Mouse (Mus musculus) heart, adult 2 months (tissue): Measurements from ENCODE around the gene 0610009B22Rik. TPM values are rescaled to one million over a fixed set of nuclear protein-coding genes. Genes with fewer than 3 reads are reported as not detected.

Experiments
- DNase-seq, 2 experiments: peaks; one replicate each; pipeline ENCODE4 v3.0.0; 2021
- H3K27ac ChIP-seq: fragments of 200-600 bp; 2 replicates; pipeline ENCODE4 v1.8.1; 2022
- H3K27me3 ChIP-seq: fragments of 200-500 bp; 2 replicates; pipeline ENCODE4 v1.6.1; 2012; ENCODE audit warnings: mild to moderate bottlenecking, low read length, inconsistent platforms, mixed read lengths; ENCODE audit not compliant: control insufficient read depth, insufficient read depth
- H3K36me3 ChIP-seq: fragments of 200-500 bp; 2 replicates; pipeline ENCODE4 v1.6.1; 2012; ENCODE audit warnings: low read length, inconsistent platforms; ENCODE audit not compliant: control insufficient read depth, insufficient read depth
- H3K4me1 ChIP-seq: fragments of 200-500 bp; 2 replicates; pipeline ENCODE4 v1.6.1; 2011; ENCODE audit warnings: low read length; ENCODE audit not compliant: control insufficient read depth, insufficient read depth
- H3K4me3 ChIP-seq: fragments of 200-600 bp; 2 replicates; pipeline ENCODE4 v1.8.1; 2022
- H3K79me2 ChIP-seq: fragments of 200-500 bp; replicated peaks from 2 replicates; pipeline ENCODE4 v1.6.1; 2012; ENCODE audit warnings: mild to moderate bottlenecking, inconsistent platforms, low read length, moderate library complexity, mixed read lengths; ENCODE audit not compliant: control insufficient read depth, insufficient read depth
- H3K9ac ChIP-seq: fragments of 200-500 bp; 2 replicates; pipeline ENCODE4 v1.6.1; 2012; ENCODE audit warnings: low read depth, mild to moderate bottlenecking, control low read depth, inconsistent platforms, low read length, mixed read lengths
- CTCF ChIP-seq: fragments of 200-600 bp; IDR thresholded peaks from 2 replicates; pipeline ENCODE4 v1.8.1; 2022; ENCODE audit warnings: antibody characterized with exemption, mild to moderate bottlenecking, moderate library complexity
- EP300 ChIP-seq: fragments of 200-500 bp; IDR thresholded peaks from 2 replicates; pipeline ENCODE4 v1.6.1; 2011; ENCODE audit warnings: low read depth, low read length, control low read depth; ENCODE audit not compliant: insufficient read depth
- POLR2A ChIP-seq: fragments of 200-500 bp; IDR thresholded peaks from 2 replicates; pipeline ENCODE4 v1.6.1; 2011; ENCODE audit warnings: mild to moderate bottlenecking, low read depth, low read length, control low read depth; ENCODE audit not compliant: insufficient read depth
- WGBS: fragments of 180-500 bp; shearing (Covaris S2); methylation state at CpG from one replicate; pipeline ENCODE4 v1.1.7; 2018; 5-methylcytosine and 5-hydroxymethylcytosine counted together
- intact Hi-C: fragments of 180-260 bp; cut with DNase I; formaldehyde crosslinking; loops from one replicate; pipeline ENCODE4 v1.15.1; 2025
- polyA plus RNA-seq: library from polyadenylated mRNA; depleted of rRNA; stranded (reverse); fragments of >200 nt; gene quantifications from 2 replicates; pipeline ENCODE4 v1.2.3, GENCODE M21; 2012
- total RNA-seq, 2 experiments: library from RNA; stranded (reverse); gene quantifications; 2 replicates each; pipeline ENCODE4 v1.2.3; 2021

Gene 0610009B22Rik
- total and polyA plus RNA-seq, 3 experiments, result 25.1 to 42.3 (median 41.7) TPM

DNA sequence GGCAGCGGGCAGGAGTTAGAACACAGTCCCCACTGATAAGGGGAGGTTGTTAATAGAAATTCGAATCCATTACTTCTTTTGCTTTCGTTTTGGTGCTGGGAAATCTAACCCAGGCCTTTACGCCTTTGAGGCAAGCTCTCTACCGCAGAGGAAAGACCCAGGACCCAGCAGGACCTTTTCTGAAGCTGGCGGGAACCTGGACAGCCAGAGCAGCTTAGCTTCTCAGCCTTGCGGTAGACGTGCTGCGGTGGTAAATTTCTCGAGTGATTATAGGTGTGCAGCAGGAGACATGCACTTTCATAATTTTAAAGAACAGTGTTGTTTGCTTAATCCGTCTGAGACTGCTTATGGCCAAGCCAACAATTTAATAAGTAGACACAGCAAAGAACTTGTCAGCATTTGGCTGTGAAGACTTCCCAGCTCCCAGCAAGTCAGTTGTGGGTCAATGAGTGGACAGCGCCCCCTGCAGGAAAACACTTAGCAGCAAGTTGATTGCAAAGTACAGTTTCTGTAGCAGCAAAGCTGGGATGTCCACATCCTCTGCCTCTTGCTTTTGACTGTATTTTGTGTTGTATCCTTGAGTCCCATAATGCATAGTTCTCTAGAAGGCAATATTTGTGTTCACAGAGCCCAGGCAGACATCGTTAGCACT, 7.2 kb downstream of the 0610009B22Rik start:
- peaks cover 2% of the 10 kb centered on the region for H3K4me1 ChIP-seq
- H3K27me3 ChIP-seq, result no peaks in the 10 kb centered on the region
- TF ChIP-seq POLR2A (0 out of 2 replicates have a peak, but pooled peaks have one; percentile 13), EP300 (peak; percentile 98), CTCF (peak; percentile 97)
- H3K4me3 ChIP-seq, result 0 out of 2 replicates have a peak overlapping the region, but pooled peaks have one; percentile 3
- DNase-seq, result peak; percentile 85 to 86
- H3K27ac ChIP-seq, result no peak overlapping the region
- WGBS, result 25% methylated on average over 13 of the region's 13 CpGs
- H3K36me3 ChIP-seq, result no peaks in the 10 kb centered on the region
- H3K9ac ChIP-seq, result 0 out of 2 replicates have a peak overlapping the region, but pooled peaks have one; percentile 10
- no peaks in the 10 kb centered on the region for H3K79me2 ChIP-seq
- intact Hi-C loops, result loop anchor here (1.0 to 10.0 kb wide), 5 partner anchors 29 to 397 kb away; partner anchors contain the start of genes Col23a1 and Rmnd5b

DNA sequence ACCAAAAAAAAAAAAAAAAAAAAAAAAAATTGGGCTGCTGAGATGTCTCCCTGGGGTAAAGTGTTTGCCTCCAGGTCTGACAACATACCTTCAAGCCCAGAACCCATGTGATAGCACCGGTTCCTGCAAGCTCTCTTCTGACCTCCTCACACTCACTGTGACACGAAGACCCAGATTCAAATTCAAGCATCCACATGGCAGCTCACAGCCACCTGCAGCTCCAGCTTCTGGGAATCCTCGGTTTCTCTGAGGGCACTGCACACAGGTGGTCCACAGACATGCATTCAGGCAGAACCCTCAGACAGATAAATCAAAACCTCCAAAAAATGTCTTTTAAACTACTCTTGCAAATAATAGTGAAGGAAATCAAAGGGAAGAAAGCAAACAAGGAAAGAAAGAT, 9.2 kb downstream of the 0610009B22Rik start:
- H3K9ac ChIP-seq, result no peak overlapping the region
- H3K79me2 ChIP-seq, result no peaks in the 10 kb centered on the region
- WGBS, result 78% methylated on average over 3 of the region's 3 CpGs
- H3K4me1 ChIP-seq, result peaks cover 2% of the 10 kb centered on the region
- no peak for TF ChIP-seq EP300
- TF ChIP-seq CTCF, result no peak
- TF ChIP-seq POLR2A, result no peak
- DNase-seq, result no peak
- H3K4me3 ChIP-seq, result no peak overlapping the region
- no peaks in the 10 kb centered on the region for H3K27me3 ChIP-seq
- intact Hi-C loops, result no loop called here
- no peaks in the 10 kb centered on the region for H3K36me3 ChIP-seq
- no peak overlapping the region for H3K27ac ChIP-seq

DNA sequence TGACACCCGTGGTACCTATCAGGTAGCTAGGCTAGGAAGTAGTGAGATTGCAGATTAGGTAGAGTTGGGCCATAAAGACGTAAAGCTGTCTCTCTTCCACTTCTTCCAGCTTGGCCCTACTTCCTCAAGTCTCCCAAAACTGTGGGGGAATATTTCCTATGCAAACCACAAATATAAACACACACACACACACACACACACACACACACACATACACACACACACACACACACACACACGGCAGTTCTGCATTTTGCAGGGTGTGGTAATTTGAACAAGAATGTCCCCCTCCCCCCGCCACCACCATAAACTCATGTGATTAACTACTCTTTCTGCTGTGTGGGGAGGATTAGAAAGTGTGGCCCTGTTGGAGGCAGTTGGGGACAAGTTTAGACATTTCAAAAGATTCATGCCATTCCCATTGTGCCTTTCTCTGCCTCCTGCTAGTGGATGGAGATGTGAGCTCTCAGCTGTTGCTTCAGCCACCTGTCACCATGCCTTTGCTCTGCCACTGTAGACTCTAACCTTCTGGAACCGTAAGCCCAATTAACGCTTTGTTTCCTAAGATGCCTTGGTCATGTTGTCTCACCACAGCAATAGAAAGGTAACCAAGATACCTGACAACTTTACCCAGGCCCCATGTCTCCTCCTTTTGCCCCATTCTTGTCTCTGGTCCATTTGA, 10.8 kb downstream of the 0610009B22Rik start:
- Histone ChIP-seq H3K27ac (no peak overlapping the region), H3K27me3 (no peaks in the 10 kb centered on the region), H3K4me3 (no peak overlapping the region), H3K36me3 (no peaks in the 10 kb centered on the region), H3K79me2 (no peaks in the 10 kb centered on the region), H3K9ac (no peak overlapping the region), H3K4me1 (peaks cover 2% of the 10 kb centered on the region)
- WGBS, result 63% methylated on average over 6 of the region's 6 CpGs
- TF ChIP-seq EP300, result no peak
- TF ChIP-seq CTCF, result no peak
- TF ChIP-seq POLR2A, result no peak
- intact Hi-C loops, result no loop called here
- no peak for DNase-seq

DNA sequence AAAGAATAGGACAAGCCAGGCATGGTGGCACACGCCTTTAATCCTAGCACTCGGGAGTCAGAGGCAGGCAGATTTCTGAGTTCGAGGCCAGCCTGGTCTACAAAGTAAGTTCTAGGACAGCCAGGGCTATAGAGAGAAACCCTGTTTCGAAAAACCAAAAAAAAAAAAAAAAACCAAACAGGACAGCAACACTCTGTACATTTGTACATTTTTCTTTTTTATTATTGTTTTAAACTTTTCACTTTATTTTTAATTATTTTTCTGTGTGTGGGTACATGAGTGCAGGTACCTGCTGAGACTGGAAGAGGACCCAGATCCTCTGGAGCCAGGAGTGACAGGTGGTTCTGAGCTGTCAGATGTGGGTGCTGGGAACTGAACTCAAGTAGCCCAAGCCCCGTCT, 13.3 kb downstream of the 0610009B22Rik start:
- no peak for DNase-seq
- intact Hi-C loops, result no loop called here
- no peaks in the 10 kb centered on the region; the same call in 1 of the 2 replicates for H3K4me1 ChIP-seq
- H3K9ac ChIP-seq, result no peak overlapping the region
- H3K27me3 ChIP-seq, result no peaks in the 10 kb centered on the region
- WGBS, result 76% methylated on average over 5 of the region's 5 CpGs
- H3K4me3 ChIP-seq, result no peak overlapping the region
- H3K36me3 ChIP-seq, result no peaks in the 10 kb centered on the region
- no peaks in the 10 kb centered on the region for H3K79me2 ChIP-seq
- no peak overlapping the region for H3K27ac ChIP-seq
- TF ChIP-seq CTCF (no peak), POLR2A (no peak), EP300 (no peak)

DNA sequence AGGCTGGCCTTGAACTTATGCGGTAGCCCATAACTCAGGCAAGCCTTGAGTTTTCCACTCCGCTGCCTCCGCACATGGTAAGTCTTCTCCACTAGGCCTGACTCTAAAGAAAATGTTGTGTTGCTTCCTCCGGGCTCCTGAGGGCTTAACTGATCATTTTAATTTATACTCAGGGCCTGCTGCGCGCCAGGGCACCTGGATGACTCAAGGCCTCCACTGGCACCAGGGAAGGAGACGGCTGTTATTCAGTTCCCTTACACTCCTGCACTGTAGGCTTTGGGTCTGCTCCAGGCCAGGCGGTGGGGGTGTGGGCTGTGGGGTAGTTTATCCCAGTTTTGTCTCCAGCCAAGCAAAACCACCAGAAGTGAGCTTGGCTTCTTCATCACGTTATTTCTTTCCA, 15.4 kb downstream of the 0610009B22Rik start:
- TF ChIP-seq POLR2A (no peak), CTCF (no peak), EP300 (no peak)
- H3K36me3 ChIP-seq, result no peaks in the 10 kb centered on the region
- H3K9ac ChIP-seq, result no peak overlapping the region
- DNase-seq, result no peak
- no peaks in the 10 kb centered on the region for H3K27me3 ChIP-seq
- H3K4me1 ChIP-seq, result no peaks in the 10 kb centered on the region; the same call in 1 of the 2 replicates
- no peaks in the 10 kb centered on the region for H3K79me2 ChIP-seq
- intact Hi-C loops, result no loop called here
- 77% methylated on average over 9 of the region's 9 CpGs for WGBS
- H3K4me3 ChIP-seq, result no peak overlapping the region
- no peak overlapping the region for H3K27ac ChIP-seq

DNA sequence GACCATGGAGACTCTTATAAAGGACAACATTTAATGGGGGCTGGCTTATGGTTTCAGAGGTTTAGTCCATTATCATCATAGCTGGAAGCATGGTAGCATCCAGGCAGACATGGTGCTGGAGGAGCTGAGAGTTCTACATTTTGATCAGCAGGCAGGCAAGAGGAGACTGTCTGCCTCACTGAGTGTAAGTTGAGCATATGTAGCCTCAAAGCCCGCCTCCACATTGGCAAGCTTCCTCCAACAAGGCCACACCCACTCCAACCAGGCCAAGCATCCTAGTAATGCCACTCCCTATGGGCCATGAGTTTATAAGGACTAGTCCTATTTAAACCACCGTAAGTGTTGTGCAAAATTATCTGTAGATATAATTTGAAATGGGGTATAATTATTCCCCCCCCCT, 17.3 kb downstream of the 0610009B22Rik start:
- TF ChIP-seq EP300, result no peak
- no peak for TF ChIP-seq POLR2A
- no peak for TF ChIP-seq CTCF
- H3K4me1 ChIP-seq, result no peaks in the 10 kb centered on the region; the same call in 1 of the 2 replicates
- H3K27me3 ChIP-seq, result no peaks in the 10 kb centered on the region
- no peak overlapping the region for H3K4me3 ChIP-seq
- no peaks in the 10 kb centered on the region for H3K79me2 ChIP-seq
- WGBS, result 80% methylated on average over 2 of the region's 2 CpGs
- no peaks in the 10 kb centered on the region for H3K36me3 ChIP-seq
- no peak for DNase-seq
- H3K27ac ChIP-seq, result no peak overlapping the region
- no peak overlapping the region for H3K9ac ChIP-seq
- intact Hi-C loops, result no loop called here
